Mouse (Mus musculus) ovary, postnatal 10 days (tissue): ENCODE measurements around the gene Speg.

Source experiments
- DNase-seq: peaks from one replicate; pipeline ENCODE4 v3.0.0; 2022; ENCODE audit warnings: low spot score

The Speg gene

GRCm38 (mm10) chr1:75442811-75443210 lies 67.7 kb downstream of the Speg start:
- no peak for DNase-seq

GRCm38 (mm10) chr1:75443247-75444024 lies 68.3 kb downstream of the Speg start:
- DNase-seq = no peak

DNA sequence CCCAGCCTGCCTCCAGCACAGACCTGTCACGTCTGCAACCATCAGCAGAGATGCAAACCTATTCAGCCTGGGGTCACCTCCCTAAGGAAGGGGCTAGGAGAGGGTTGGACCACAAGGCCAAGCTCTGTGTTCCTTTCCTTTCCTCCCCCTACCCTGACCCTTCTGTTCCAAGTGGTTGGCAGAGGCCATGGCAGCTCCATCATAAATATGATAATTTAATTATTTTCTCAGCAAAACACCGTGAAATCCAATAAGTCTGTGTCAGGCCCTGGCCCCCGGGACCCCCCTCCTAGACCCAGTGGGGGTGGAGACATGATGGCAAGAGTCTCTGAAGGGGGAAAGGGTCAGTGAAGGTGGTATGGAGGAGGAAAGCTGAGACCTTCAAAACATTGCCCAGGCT lies 69.1 kb downstream of the Speg start:
- no peak for DNase-seq

DNA sequence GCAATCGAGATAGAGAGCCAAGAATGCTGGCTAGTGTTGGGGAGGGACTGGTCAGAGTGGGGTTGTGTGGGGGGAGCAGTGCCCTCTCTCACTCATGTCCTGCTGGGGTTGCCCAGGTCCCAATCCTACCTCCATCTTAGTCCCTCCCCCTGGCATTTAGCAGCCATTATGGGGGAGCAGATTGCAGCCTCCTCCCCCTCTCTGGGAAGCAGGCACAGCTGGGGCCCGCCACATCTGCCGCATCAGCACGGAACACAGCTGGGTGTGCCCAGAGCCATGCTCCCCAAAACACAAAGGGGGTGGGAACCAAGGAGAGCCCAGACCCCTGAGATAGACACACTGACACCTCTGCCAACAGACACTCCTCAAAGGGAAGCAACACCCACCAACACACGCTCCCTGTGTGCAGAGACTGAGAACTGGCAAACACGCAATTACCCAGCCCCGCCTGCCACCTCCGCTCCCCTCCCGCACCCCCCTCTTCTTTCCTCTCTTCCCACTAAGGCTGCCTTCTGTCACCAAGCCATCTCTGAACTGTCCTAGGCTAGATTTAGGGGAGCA lies 70.1 kb downstream of the Speg start:
- no peak for DNase-seq

GRCm38 (mm10) chr1:75445751-75446611 lies 70.9 kb downstream of the Speg start:
- DNase-seq = no peak

GRCm38 (mm10) chr1:75446656-75447055 lies 71.6 kb downstream of the Speg start:
- DNase-seq = no peak

GRCm38 (mm10) chr1:75447265-75448051 lies 72.4 kb downstream of the Speg start:
- DNase-seq = no peak

DNA sequence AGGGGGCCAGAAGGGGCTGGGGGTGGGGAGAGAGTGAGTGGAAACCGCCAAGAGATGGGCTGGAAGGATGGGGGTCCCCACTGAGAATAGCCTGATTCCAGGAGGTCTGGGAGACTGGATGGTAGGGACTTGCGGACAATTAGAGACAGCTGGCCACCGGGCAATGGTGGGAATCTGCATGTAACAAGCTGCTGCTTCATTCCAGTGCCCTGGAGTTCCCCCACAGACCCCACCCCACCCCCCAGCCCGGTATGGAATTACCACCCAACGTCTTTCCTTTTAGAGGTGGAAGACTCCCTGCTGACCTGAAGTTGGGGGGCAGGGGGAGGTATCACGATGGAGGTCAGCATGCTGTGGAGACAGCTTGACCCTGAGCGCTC lies 72.9 kb downstream of the Speg start:
- DNase-seq = no peak

- DNase-seq = no peak
Observed at GRCm38 (mm10) chr1:75448937-75449336, 73.8 kb downstream of the Speg start.

DNA sequence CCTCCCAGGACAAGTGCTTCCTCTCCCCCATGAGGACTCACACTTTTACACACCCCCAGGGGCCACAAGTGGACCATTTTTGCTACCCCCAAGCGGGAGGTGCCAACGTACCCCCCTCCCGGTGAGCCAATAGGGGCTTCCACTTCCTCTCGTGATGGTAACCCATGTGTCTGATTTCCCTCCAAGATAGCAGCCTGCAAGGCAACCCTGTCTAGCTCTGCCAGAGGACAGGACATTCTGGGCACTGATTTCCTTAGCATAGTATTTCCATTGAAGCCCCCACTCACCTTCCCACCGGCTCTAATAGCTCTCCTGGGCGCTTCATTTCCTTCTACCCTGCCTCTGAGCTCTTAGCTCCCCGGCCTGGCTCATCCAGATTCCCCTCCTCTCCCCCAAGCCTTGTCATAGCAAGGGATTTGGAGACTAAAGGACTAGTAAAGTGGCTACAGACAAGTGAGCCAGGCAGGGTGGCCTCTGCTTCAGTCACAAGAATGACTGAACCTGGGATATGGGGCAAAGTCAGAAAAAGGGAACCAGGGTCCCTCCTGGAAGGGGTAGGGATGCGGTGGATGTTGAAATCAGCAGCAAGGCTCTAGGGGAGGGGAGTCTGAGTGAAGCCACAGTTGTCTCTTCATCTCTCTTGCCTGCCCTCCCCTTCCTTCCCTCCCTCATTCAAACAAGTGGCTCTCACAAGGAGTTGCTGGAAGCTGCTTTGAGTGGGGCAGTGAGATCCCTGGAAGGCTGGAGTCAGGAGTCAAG lies 74.5 kb downstream of the Speg start:
- no peak for DNase-seq

GRCm38 (mm10) chr1:75450314-75451005 lies 75.4 kb downstream of the Speg start, which contains the start of gene Asic4:
Gene Asic4 (plus strand): TSS chr1:75450436.
- no peak for DNase-seq

DNA sequence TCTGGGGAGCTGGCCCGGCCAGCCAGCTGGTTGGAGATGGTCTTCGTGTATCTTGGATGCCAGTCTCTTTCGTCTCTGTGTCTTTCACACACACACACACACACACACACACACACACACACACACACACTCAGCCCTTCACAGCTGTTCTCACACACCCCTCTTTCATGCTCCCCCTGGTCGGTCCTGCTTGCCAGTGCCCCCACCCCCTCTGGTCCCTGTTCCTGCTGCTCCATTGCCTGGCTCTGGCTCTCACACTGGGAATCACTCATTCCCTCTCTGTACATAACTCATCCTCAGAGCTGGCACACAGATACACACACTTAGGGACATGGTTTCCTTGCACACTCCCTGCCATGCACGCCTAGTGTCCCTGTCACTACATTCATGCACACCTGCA lies 76.8 kb downstream of the Speg start:
- no peak for DNase-seq

DNA sequence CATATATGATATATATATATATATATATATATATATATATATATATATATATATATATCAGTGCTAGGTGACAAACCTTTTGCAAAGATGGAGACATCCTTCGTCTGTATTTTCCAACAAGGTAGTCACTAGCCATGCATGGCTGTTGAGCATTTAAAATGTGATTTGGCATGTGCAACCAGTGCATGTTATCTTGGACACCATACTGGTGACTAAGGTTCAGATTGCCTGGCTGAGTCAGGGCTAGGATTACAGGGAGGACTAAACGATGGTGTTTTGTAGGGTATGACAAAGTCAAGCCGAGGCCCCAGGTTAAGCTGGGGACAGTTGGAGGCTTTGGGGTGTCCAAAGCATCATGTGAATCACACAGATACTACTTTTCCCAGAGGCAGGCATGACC lies 80.3 kb downstream of the Speg start:
- DNase-seq = no peak

DNA sequence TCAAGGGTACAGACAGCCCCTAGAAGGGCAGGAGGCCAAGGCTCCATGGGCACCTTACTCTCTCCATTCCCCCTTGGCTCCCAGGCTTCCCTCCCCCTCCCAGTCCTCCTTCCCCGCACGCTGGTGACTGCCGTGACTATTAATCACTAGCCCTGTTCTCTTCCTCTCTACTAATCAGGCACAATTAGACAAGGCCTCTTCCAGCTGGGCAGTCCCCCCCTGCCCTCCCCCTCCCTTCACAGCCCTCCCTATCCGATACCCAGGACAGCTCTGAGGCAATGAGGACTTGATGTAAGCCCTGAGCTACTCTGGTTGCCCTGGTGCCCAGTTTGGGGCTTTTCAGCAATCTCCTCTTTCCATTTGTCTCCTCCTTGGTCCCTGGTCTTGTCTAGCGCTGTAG lies 80.9 kb downstream of the Speg start:
- no peak for DNase-seq

DNA sequence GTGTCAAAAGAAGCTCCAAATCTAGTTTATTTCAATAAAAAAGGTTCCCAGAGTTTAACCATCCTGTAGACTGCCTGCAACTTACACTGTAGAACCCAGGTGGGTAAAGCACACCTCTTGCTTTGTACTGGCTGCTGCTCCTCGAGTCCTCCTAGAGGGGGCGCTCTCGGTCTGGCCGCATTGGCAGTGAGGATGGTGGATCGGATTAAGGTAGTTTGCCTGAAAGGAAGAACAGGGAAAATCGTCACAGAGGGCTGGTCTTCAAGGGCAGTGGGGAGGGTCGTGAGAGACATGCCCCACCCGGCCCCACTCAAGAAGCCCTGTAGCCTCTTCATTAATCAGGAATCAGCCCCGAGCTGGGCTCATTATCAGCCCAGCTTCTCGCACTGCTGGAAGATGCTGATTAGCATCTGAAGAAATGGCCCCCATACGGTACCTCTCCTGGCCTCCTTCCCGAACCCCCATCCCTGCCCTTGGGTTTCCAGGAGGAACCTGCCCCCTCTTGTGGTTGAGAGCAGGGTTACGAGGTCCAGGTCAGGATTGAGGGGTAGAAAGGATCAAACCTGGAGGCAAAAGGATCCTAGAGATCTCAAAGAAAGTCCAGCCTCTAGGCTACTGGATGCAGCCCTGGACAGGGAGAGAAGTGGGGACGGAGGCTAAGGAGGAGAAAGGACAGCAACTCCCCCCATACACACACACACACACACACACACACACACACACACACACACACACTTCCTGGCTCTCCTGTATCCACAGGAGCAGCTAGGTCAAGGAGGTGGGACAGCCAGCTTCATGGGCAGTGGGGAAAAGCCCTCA lies 81.9 kb downstream of the Speg start:
- DNase-seq = no peak

DNA sequence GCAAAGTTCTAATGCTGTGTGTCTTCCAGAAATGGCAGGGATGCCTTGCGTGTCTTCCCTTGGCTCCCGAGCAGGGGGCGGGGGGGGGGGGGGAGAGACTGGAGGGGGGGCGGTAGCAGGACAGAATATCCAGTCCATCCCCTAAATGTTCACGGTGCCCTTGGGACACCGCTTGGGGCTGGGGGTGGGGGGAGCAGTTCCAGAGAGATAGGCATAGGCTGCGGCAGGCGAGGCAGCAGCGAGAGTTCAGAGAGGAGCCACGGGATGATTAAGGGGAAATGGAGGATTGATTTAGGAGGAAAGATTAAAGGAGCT lies 82.6 kb downstream of the Speg start:
- no peak for DNase-seq

DNA sequence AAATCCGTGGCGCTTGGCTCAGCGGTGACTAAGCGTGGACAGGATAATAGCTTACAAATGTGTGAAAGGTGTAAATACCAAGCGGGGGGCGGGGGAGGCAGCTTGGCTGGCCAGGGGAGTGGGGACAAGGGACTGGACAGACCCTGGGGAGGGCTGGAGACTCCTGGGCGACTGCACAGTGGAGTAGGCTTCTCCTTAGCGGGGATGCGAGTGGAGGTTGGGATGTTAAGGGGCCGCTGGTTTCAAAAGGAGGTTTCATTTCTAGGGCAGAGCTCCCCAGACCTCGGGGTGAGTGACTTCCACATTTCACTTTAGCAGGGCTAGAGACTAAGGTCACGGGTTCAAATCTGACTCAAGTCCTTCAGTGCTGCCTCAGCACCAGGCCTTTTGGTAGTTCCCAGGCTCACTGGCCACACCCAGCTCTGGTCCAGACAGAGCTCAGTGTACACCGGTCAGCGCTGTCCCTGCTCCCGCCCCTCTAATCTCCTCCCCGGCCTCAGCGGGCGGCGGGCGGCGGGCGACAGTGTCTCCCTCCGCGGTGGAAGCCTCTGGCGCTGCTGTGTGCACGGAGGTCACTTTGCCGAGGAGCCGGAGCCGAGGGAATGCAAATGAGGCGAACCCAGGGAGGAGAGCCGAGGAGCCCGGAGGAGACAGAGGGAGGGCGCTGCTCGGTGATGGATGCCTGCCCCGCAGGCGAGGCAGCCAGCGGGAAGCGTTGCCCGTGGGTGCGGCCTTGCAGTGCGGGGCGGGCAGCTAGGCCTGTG lies 83.1 kb downstream of the Speg start:
- DNase-seq = no peak

DNA sequence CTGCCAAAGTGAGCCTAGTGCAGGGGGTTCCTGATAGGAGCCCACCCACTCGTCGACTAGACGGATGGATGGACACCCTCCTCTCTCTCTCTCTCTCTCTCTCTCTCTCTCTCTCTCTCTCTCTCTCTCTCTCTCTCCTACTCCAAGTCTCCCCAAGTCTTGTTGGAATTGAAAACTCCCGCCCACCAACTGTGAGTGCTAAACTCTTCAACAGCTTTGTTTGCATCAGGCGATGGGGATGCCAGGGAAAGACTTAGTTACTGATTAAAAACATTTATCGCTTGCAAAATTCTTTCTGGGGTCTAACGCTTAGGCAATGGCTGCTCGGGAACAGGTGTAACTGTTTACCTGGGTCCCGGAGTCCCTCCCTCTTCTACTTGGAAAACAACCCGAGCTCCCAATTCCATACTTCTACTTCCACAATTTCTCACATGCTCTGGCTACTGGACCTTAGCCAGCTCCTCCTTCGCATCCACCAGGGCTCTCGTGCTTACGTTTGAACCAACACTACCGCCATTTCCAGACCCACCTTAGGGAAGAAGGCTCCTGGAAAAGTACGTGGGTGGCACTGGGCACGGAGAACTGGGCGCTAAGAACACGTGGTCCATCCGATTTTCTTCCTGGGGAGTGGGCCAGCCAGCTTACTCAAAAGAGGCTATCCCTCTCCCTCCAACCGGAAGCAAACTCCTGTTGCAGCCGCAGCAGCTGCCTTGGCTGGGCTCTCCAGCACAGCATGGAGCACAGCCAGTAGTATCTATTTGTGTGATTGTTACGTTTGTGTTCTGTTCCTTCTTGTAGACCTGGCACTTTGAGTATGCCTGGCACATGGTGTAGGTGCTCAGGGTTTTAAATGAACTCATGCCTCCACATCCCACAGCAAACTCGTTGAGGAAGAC lies 83.9 kb downstream of the Speg start:
- no peak for DNase-seq
